Mouse (Mus musculus): ENCODE measurements around the gene Samd9l. TPM values are rescaled to one million over a fixed set of nuclear protein-coding genes. Genes with fewer than 3 reads are reported as not detected.
"Not testable (repeated sequence)": the region's sequence is repeated elsewhere in the genome, so short reads cannot be mapped to it uniquely, and the experiment has no call there.

The Samd9l gene
- 1 to 10 TPM; 3.7 to 3.9 TPM for total RNA-seq (2021)
- long read RNA-seq, experiment 1, full-length matches to known transcripts = 3 of 3 reads
- long read RNA-seq, experiment 1, partial matches to known transcripts = 0 of 3 reads
- long read RNA-seq, experiment 1, other reads (novel, unspliced or antisense) = 0 of 3 reads
- long read RNA-seq, experiment 2, full-length matches to known transcripts = 2 of 2 reads
- long read RNA-seq, experiment 2, partial matches to known transcripts = 0 of 2 reads
- long read RNA-seq, experiment 2, other reads (novel, unspliced or antisense) = 0 of 2 reads

DNA sequence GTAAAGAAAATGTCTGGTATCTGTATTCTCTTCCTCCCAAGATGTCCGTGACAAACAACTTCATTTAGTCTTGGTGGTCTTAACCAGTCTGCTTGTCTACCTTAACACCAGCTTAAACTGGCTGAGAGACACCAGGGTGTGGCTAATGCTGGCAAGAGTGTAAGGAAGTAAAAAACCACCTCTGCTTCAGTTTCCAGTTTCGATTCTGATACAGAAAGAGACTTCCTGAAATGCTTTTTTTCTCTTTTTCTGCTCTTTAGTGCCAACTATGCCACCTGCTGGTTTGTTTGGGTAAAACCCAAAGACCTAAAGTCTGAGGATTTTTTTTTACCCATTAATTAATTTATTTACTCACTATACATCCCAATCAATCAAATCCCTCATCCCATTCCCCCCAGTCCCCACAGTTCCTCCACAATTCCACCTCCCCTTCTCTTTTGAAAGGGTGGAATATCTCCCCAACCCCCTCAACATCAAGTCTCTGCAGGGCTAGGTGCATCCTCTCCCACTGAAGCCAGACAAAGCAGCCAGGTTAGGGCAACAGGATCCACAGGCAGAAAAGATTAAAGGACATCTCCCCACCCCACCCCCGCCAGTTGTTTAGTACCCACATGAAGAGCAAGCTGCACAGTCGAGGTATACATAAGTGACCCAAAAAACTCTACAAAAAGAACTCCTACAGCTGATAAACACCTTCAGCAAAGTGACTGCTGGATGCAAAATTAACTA is at the start of gene Samd9l:
TSS of gene Samd9l (minus strand) at position 233 of the 729 bp plus-strand sequence.
- Histone ChIP-seq H3K27ac (peak within 1 kb of the TSS; percentile 9; the same call in 1 of the 2 replicates), H3K4me3 (peak within 1 kb of the TSS; percentile 37)
- TF ChIP-seq CTCF (IDR thresholded peaks at IDR 0.05) = peak; percentile 67

DNA sequence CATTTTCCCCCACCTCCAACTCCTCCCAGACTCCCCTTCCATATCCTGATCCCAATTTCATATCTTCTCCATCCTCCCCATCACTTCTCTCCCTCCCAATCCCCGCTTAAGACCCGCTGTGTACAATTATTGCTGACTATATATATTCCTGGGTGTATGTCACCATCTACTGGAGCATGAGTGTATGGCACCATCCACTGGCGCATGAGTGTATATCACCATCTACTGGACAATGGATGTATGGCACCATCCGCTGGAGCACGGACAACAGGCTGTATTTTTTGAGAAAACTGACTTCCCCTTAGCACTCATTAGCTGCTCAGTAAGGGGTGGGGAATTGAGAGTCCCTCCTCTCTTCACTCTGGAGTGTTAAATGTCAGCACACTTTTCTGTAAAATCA is 48.0 kb upstream of the Samd9l start:
- no peak overlapping the region for H3K27ac ChIP-seq
- peak; percentile 99 for TF ChIP-seq CTCF (IDR thresholded peaks at IDR 0.05)
- DNase-seq (ENCODE audit: extremely low spot score in 1 of 2, low spot score in 2 of 2) = peak; percentile 56 to 57
- intact Hi-C loops (cut with DNase I) = no loop called here
- H3K4me3 ChIP-seq = no peak overlapping the region

More for the DNA sequence above, at the start of gene Samd9l:
- intact Hi-C loops (cut with DNase I) = not testable (repeated sequence)
- peak; percentile 55 to 64 for DNase-seq (ENCODE audit: extremely low spot score in 1 of 2, low spot score in 2 of 2)

DNA sequence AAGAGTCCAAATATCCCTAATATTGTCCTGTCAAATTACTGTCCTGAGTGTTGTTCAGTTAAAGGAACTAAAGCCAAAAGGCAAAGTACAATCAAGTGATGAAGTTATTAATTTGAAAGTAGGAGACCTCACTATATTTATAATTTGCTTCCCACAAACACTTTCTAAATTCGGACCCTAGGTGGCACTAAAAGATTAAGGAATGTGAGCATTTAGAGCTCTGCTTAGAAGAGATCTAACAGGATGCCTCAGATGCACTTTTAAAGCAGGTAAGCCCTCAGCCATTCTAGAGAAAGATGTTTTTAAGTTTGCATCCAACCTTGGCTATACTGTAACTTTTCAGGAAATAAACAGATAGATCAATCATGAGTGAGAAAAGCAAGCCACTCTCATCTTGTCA is 44.5 kb upstream of the Samd9l start:
- intact Hi-C loops (cut with DNase I) = no loop called here
- no peak overlapping the region for H3K27ac ChIP-seq
- TF ChIP-seq CTCF (IDR thresholded peaks at IDR 0.05) = peak; percentile 39
- no peak overlapping the region for H3K4me3 ChIP-seq
- DNase-seq (ENCODE audit: extremely low spot score in 1 of 2, low spot score in 2 of 2) = no peak

DNA sequence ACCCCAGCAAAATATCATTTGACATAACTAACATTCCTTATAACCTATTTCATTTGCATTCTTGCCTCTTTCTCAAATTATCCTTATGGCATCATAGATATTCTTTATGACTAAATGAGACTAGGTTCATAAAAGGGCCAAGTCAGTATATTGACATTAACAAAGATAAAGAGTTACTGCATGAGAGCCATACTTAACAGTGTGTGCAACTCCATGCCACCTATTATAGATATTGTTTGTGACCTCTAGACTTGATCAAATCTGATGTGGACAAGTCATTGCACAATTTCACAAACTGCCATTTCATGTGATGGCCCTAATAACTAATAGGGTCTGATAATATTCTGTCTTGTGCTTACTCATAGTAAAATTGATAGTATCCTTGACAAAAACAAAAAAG is 36.7 kb upstream of the Samd9l start:
- Histone ChIP-seq H3K27ac (no peak overlapping the region), H3K4me3 (no peak overlapping the region)
- TF ChIP-seq CTCF (IDR thresholded peaks at IDR 0.05) = no peak
- intact Hi-C loops (cut with DNase I) = no loop called here
- DNase-seq (ENCODE audit: extremely low spot score in 1 of 2, low spot score in 2 of 2) = no peak

DNA sequence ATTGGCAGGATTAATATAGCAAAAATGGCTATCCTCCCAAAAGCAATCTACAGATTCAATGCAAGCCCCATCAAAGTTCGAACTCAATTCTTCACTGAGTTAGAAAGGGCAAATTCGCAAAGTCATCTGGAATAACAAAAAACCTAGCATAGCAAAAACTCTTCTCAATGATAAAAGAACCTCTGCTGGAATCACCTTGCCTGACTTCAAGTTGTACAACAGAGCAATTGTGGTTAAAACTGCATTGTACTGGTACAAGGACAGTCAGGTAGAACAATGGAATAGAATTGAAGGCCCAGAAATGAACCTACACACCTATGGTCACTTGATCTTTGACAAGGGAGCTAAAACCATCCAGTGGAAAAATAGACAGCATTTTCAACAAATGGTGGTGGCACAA is 31.6 kb upstream of the Samd9l start:
- DNase-seq (ENCODE audit: extremely low spot score in 1 of 2, low spot score in 2 of 2); H3K4me3 ChIP-seq; H3K27ac ChIP-seq: not testable (repeated sequence)
- intact Hi-C loops (cut with DNase I) = loop anchor here (1.0 kb wide), 1 partner anchor 42 kb away; no protein-coding TSS in a partner anchor

DNA sequence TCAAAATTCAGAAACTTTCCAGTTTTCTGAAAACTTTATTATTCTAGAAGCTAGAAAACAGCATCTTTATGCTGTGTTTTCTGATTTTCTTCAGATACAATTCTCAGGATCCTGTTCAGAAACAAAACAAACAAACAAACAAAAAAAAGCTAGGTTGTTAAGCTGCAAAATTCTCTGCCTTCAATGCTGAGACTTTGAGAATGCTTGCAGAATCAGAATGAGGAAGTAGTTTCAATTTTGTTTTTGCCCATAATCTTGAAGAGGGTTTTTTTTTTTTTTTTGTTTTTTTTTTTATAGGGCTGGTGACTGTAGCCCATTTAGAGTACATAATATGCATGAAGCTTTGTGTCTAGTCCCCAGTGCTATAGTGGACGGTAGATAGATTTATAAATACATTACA is 27.7 kb upstream of the Samd9l start:
- no peak for DNase-seq (ENCODE audit: extremely low spot score in 1 of 2, low spot score in 2 of 2)
- intact Hi-C loops (cut with DNase I) = loop anchor here (2.0 kb wide), 1 partner anchor 36 kb away; no protein-coding TSS in a partner anchor
- no peak overlapping the region for H3K27ac ChIP-seq
- TF ChIP-seq CTCF (IDR thresholded peaks at IDR 0.05) = no peak
- no peak overlapping the region for H3K4me3 ChIP-seq

DNA sequence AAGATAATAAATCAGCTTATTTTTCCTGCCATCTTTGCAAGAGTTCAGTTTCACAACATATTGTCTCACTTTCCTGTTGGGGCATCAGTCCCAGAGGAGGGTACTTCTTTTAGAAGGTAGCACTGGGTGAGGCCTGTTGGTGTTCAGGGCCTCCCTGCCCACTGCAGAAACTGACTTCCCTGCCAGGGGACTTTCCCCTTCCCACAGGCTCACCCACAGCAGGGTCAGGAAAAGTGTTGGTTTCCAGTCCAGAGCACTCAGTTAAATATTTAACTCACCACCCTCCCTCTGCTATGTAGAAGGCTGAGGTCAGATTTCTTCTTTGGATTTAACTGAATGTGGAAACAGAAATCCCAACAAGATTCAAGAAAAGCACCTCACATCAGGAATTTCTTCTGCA is 26.0 kb upstream of the Samd9l start:
- H3K4me3 ChIP-seq; DNase-seq (ENCODE audit: extremely low spot score in 1 of 2, low spot score in 2 of 2); intact Hi-C loops (cut with DNase I); H3K27ac ChIP-seq: not testable (repeated sequence)

DNA sequence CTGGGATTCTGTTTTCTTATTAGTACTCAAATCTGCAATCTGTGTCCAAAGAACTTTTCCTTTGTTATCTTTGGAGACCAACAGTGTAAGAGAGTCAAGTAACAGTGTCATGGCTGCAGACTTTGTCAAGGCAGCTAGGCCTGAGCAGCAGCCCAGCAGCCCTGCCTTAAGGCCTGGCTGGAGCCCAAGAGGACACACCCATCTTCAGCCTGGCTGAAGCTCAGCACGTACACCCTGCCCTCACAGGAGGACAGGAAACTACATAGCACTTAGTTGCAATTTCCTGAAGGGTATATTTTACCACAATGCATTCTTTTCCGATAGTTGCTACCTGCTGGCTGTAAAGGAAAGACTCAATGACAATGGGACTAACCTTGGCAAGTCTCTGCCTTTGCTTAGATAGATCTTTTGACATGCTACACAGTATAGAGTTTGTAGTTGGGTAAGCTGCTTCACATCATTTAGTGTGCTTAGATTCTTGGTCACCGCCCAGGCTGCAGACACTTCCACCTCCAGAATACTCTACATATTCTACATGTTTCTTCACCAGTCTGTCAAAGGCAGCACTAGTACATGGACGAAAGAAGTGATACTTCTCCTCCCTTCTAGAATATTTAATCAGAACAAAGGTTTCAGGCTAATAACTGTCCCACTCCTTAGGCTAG is 25.4 kb upstream of the Samd9l start:
- intact Hi-C loops (cut with DNase I); DNase-seq (ENCODE audit: extremely low spot score in 1 of 2, low spot score in 2 of 2); H3K4me3 ChIP-seq; H3K27ac ChIP-seq: not testable (repeated sequence)

DNA sequence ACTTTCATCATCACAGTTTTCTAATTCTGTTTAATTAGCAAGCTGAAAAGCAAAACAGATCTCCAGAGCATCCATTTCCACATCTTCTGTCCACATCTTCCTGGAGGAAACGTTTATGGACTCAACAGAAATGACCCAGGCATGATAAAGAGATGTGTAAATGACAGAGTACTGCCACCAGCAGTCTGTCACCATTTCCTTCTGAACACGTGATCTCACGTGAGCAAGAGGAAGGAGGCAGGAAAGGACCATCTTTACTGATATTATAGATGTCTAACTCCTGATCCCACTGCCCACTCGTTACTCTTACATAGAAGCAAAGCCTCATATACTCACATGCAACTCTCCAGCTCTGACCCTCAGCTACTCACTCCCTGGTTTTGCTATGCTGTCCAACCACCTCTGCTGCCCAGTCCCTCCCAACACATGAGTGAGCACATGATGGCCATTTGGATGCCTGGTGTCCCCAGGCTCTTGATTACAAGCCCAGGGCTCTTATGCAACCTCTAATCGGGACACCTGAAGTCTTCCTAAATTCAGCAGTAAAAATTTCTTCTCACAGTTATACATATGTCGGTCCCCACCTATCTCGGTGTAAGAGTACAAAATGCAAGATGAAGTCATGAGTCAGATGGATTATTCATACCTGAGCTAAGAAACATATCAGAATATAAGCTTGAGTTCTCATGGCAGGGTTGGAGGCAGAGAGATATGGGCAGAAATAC is 2.0 kb downstream of the Samd9l start:
- intact Hi-C loops (cut with DNase I); H3K4me3 ChIP-seq; H3K27ac ChIP-seq; DNase-seq (ENCODE audit: extremely low spot score in 1 of 2, low spot score in 2 of 2): not testable (repeated sequence)

DNA sequence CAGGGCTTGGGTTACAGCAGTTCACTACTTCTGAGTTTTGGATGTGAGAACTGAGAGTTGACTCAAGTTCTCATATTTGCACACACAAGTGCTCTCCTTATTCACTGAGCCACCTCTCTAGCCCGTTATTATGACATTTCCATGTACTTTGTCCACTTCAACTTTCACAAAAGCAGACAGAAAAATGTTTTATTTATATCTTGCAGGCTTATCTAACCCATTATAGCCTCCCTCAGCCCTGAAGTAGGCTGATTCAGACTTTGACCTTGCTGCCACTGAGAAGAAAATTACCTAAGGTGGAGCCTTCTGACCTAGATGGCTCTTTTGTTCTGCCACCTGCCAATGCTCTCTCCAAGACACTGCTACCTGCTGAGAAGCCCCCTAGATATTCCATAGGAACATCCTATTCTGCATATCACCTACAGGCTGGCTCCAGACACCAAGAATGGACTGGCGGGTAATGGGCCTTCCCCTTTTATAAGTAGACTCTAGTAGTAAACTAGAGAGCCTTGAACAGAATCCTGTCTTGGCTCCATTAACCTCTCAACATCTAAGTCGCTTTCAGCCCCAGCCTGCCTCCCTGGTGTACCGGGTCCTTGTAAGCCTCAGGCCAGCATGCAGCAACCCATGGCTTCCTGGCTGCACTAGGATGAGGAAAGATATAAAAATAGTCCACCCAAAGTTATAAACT is 3.3 kb downstream of the Samd9l start:
- DNase-seq (ENCODE audit: extremely low spot score in 1 of 2, low spot score in 2 of 2); intact Hi-C loops (cut with DNase I); H3K4me3 ChIP-seq; H3K27ac ChIP-seq: not testable (repeated sequence)

DNA sequence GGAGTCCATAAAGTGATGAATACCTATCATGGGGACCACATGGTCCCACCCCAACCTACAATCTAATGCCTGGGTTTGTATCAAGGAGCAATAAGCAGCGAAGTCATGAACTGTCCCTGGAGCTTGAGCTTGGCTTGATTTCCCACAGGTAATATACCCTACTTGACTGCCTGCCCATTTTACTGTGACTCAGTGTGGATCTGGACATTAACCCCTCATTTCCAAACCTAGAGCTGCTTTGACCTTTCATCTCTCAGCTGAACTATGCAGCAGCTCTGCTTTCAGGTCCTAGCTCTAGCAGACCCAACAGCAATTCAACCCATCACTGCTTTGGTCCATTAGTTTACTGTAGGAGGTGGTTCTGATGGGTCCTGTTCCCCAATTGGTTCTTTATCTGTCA is 9.4 kb downstream of the Samd9l start:
- H3K27ac ChIP-seq = no peak overlapping the region
- DNase-seq (ENCODE audit: extremely low spot score in 1 of 2, low spot score in 2 of 2) = no peak
- no peak for TF ChIP-seq CTCF (IDR thresholded peaks at IDR 0.05)
- no peak overlapping the region for H3K4me3 ChIP-seq
- intact Hi-C loops (cut with DNase I) = loop anchor here (1.0 to 2.0 kb wide), 2 partner anchors 37 to 40 kb away; no protein-coding TSS in a partner anchor
